ENCODE assay signal across 12 mouse cellular contexts in genomic region chr1:135636111-135636511, GRCm38 (mm10). TPM values are rescaled to one million over a fixed set of nuclear protein-coding genes. Genes with fewer than 3 reads are reported as not detected.
DNase-seq lines count a peak whose midpoint lies in the region; ATAC-seq and TF ChIP-seq lines count a peak whose summit lies in the region.
"Had no signal": no experiment of that assay in that cellular context is flagged by ENCODE, and none has a peak within 500 bp of the region (broad histone marks: within the 10 kb centered on the region; RNA-seq: fewer than 3 reads in every experiment).

No protein-coding gene starts in this region.

- 0 out of 2 replicates have a peak, but pooled peaks have one; percentile 43 for ATAC-seq in midbrain, embryonic 13.5 days
- no peak for ATAC-seq in midbrain, embryonic 15.5 days (replicated peaks)
- no peak for ATAC-seq in hindbrain, embryonic 15.5 days (ENCODE audit: low FRiP score, low read depth)
- ATAC-seq in liver, embryonic 12.5 days = no peak
- no peak for ATAC-seq in inflammation-experienced regulatory T-cells, adult 6 months
- ATAC-seq: forebrain, postnatal 0 days had no signal

- no peak overlapping the region for H3K9ac ChIP-seq in midbrain, embryonic 13.5 days (replicated peaks)
- H3K9ac ChIP-seq in midbrain, embryonic 15.5 days = no peak overlapping the region
- no peak overlapping the region for H3K9ac ChIP-seq in hindbrain, embryonic 15.5 days
- H3K9ac ChIP-seq in liver, embryonic 12.5 days = no peak overlapping the region
- H3K9ac ChIP-seq: forebrain, postnatal 0 days; lung, embryonic 14.5 days had no signal

- DNase-seq in gastrocnemius, adult 2 months = peak; percentile 44
- no peak for DNase-seq in gastrocnemius, postnatal 14 days
- no peak for DNase-seq in layer of hippocampus, postnatal 14 days (ENCODE audit: low spot score in 2 of 2)
- DNase-seq: forebrain, postnatal 0 days; lung, embryonic 14.5 days; right cerebral cortex, postnatal 14 days; thymus, adult 2 months had no signal

- H3K36me3 ChIP-seq in midbrain, embryonic 13.5 days = no peaks in the 10 kb centered on the region
- H3K36me3 ChIP-seq in midbrain, embryonic 15.5 days (replicated peaks) = no peaks in the 10 kb centered on the region
- no peaks in the 10 kb centered on the region for H3K36me3 ChIP-seq in hindbrain, embryonic 15.5 days
- no peaks in the 10 kb centered on the region for H3K36me3 ChIP-seq in liver, embryonic 12.5 days

- peak overlapping the region; percentile 35 for H3K27ac ChIP-seq in gastrocnemius, adult 2 months
- H3K27ac ChIP-seq in midbrain, embryonic 13.5 days = peak overlapping the region; percentile 45
- no peak overlapping the region for H3K27ac ChIP-seq in midbrain, embryonic 15.5 days
- H3K27ac ChIP-seq in hindbrain, embryonic 15.5 days (replicated peaks) = 0 out of 2 replicates have a peak overlapping the region, but pooled peaks have one; percentile 8
- no peak overlapping the region for H3K27ac ChIP-seq in liver, embryonic 12.5 days

- H3K4me1 ChIP-seq in midbrain, embryonic 13.5 days (replicated peaks) = peaks cover 35% of the 10 kb centered on the region
- H3K4me1 ChIP-seq in midbrain, embryonic 15.5 days = peaks cover 27% of the 10 kb centered on the region
- peaks cover 41% of the 10 kb centered on the region for H3K4me1 ChIP-seq in hindbrain, embryonic 15.5 days (replicated peaks)
- H3K4me1 ChIP-seq in liver, embryonic 12.5 days = peaks cover 15% of the 10 kb centered on the region

- WGBS in midbrain, embryonic 13.5 days = 46% methylated on average over 6 of the region's 6 CpGs
- WGBS in midbrain, embryonic 15.5 days = 33% methylated on average over 6 of the region's 6 CpGs
- WGBS in hindbrain, embryonic 15.5 days = 27% methylated on average over 6 of the region's 6 CpGs
- 60% methylated on average over 6 of the region's 6 CpGs for WGBS in liver, embryonic 12.5 days (ENCODE audit: insufficient replicate concordance)

- intact Hi-C loops in gastrocnemius, adult 2 months (cut with DNase I) = no loop called here
- intact Hi-C loops in gastrocnemius, postnatal 14 days (cut with DNase I; ENCODE audit: low total_unique reads) = no loop called here

- TF ChIP-seq CTCF in gastrocnemius, adult 2 months (IDR thresholded peaks at IDR 0.05) = no peak

- no peaks in the 10 kb centered on the region for H3K9me3 ChIP-seq in midbrain, embryonic 13.5 days
- no peaks in the 10 kb centered on the region for H3K9me3 ChIP-seq in midbrain, embryonic 15.5 days
- H3K9me3 ChIP-seq in hindbrain, embryonic 15.5 days = no peaks in the 10 kb centered on the region
- H3K9me3 ChIP-seq in liver, embryonic 12.5 days (replicated peaks) = no peaks in the 10 kb centered on the region

- no peak overlapping the region for H3K4me3 ChIP-seq in gastrocnemius, adult 2 months
- no peak overlapping the region for H3K4me3 ChIP-seq in midbrain, embryonic 13.5 days (replicated peaks)
- no peak overlapping the region for H3K4me3 ChIP-seq in midbrain, embryonic 15.5 days
- H3K4me3 ChIP-seq in hindbrain, embryonic 15.5 days = no peak overlapping the region
- no peak overlapping the region for H3K4me3 ChIP-seq in liver, embryonic 12.5 days

- H3K4me2 ChIP-seq in midbrain, embryonic 13.5 days (replicated peaks) = no peak overlapping the region
- H3K4me2 ChIP-seq in midbrain, embryonic 15.5 days = no peak overlapping the region
- no peak overlapping the region for H3K4me2 ChIP-seq in hindbrain, embryonic 15.5 days
- H3K4me2 ChIP-seq in liver, embryonic 12.5 days = no peak overlapping the region
- H3K4me2 ChIP-seq: lung, embryonic 14.5 days had no signal

- no peaks in the 10 kb centered on the region for H3K27me3 ChIP-seq in midbrain, embryonic 13.5 days
- no peaks in the 10 kb centered on the region for H3K27me3 ChIP-seq in midbrain, embryonic 15.5 days (replicated peaks)
- H3K27me3 ChIP-seq in hindbrain, embryonic 15.5 days = no peaks in the 10 kb centered on the region
- H3K27me3 ChIP-seq in liver, embryonic 12.5 days (replicated peaks) = no peaks in the 10 kb centered on the region

RNA-seq across cellular contexts. Expression of gene Nav1, which starts 29.0 kb away (rescaled TPM):
- 10 to 100 TPM in 1 of 2 experiments, 1 to 10 TPM in 1; 9.7 to 11.5 TPM for total RNA-seq in gastrocnemius, adult 2 months (2021)
- 10 to 100 TPM; 13.6 to 15.6 TPM for total RNA-seq in gastrocnemius, postnatal 14 days (2021)
- 38.0 and 38.1 TPM in 2 replicates for polyA plus RNA-seq in midbrain, embryonic 13.5 days (2015; fragmentation: Nextera tagmentation; extraction: Ambion mirVana)
- polyA plus RNA-seq in midbrain, embryonic 15.5 days (2015; fragmentation: Nextera tagmentation; extraction: Ambion mirVana) = 52.6 and 59.4 TPM in 2 replicates
- 47.8 and 51.3 TPM in 2 replicates for polyA plus RNA-seq in hindbrain, embryonic 15.5 days (2015; fragmentation: Nextera tagmentation; extraction: Ambion mirVana)
- 3.2 TPM in 2 replicates for polyA plus RNA-seq in liver, embryonic 12.5 days (2016; fragmentation: Nextera tagmentation; extraction: Ambion mirVana)
- polyA plus RNA-seq in inflammation-experienced regulatory T-cells, adult 6 months (2017; shearing (Covaris generic)) = 1 to 10 TPM in 1 of 3 experiments, under 1 TPM in 2; 0.34 to 1.7 (median 0.43) TPM
- total RNA-seq in layer of hippocampus, postnatal 14 days (2021) = 100 to 1,000 TPM; 161 to 168 TPM

Comparison
In these comparisons a context has a peak if more than half of its experiments do, and no peak if none do; other contexts are left out.
1. H3K27ac ChIP-seq: peak in gastrocnemius, adult 2 months (single experiment), midbrain, embryonic 13.5 days (single experiment) and hindbrain, embryonic 15.5 days (single experiment); none in midbrain, embryonic 15.5 days (single experiment) and liver, embryonic 12.5 days (single experiment).